Mouse (Mus musculus) MEL (cell line): Measurements from ENCODE around the gene Mcidas.

Experiments
- CTCF ChIP-seq, 3 experiments: IDR thresholded peaks in 2 of 3; conservative IDR thresholded peaks in 1 of 3; 2 replicates each; pipeline ENCODE4 v1.5.1; 2011 to 2012; ENCODE audit warnings: low read length in 3 of 3, low read depth in 2 of 3, mild to moderate bottlenecking in 2 of 3, improper control_type of control experiment in 1 of 3, inconsistent platforms in 1 of 3, mixed read lengths in 1 of 3, moderate library complexity in 1 of 3; ENCODE audit not compliant: control insufficient read depth in 1 of 3, insufficient read depth in 1 of 3, poor library complexity in 1 of 3, severe bottlenecking in 1 of 3
- MAX ChIP-seq: IDR thresholded peaks from 2 replicates; pipeline ENCODE4 v1.6.1; 2011; ENCODE audit warnings: low read length, improper control_type of control experiment
- POLR2A ChIP-seq, 2 experiments: IDR thresholded peaks; 2 replicates each; pipeline ENCODE4 v1.6.1; 2011 to 2012; ENCODE audit warnings: low read length in 2 of 2, mild to moderate bottlenecking in 2 of 2, control low read depth in 1 of 2, improper control_type of control experiment in 1 of 2, low read depth in 1 of 2, moderate library complexity in 1 of 2; ENCODE audit not compliant: control insufficient read depth in 1 of 2, insufficient read depth in 1 of 2, poor library complexity in 1 of 2
- POLR2AphosphoS2 ChIP-seq: IDR thresholded peaks from 2 replicates; pipeline ENCODE4 v1.6.1; 2011; ENCODE audit warnings: low read length, improper control_type of control experiment
- POLR2AphosphoS5 ChIP-seq: IDR thresholded peaks from 2 replicates; pipeline ENCODE4 v1.6.1; 2012; ENCODE audit warnings: low read depth, borderline replicate concordance, mild to moderate bottlenecking, inconsistent platforms, low read length, moderate library complexity, mixed read lengths

- no peak for TF ChIP-seq MAX
- no peak for TF ChIP-seq POLR2AphosphoS5
- no peak for TF ChIP-seq POLR2AphosphoS2
- no peak for TF ChIP-seq CTCF (IDR thresholded peaks at IDR 0.05 in 2 of 3, conservative IDR thresholded peaks at IDR 0.05 in 1 of 3; ENCODE audit: control insufficient read depth in 1 of 3, insufficient read depth in 1 of 3, low read depth in 2 of 3, low read length in 3 of 3, poor library complexity in 1 of 3, severe bottlenecking in 1 of 3)
- TF ChIP-seq POLR2A (IDR thresholded peaks at IDR 0.05; ENCODE audit: control insufficient read depth in 1 of 2, insufficient read depth in 1 of 2, low read depth in 1 of 2, low read length in 2 of 2, poor library complexity in 1 of 2) = no peak
These were observed 39.2 kb downstream of the Mcidas start for GRCm38 (mm10) chr13:113032831-113033230.
